Mouse (Mus musculus): ENCODE measurements at regions not wholly inside any gene's neighbourhood (a gene's known extent, or its start where the extent isn't known, plus 50 kb on each side); places are given as distances from the start of the nearest gene placed in this dataset.
A peak's percentile ranks its signal among the peaks of the same experiment; 100 is the strongest.

GRCm38 (mm10) chr9:116319421-116319820 is 144.3 kb upstream of the Tgfbr2 start (continued):
- TF ChIP-seq JUND (conservative IDR thresholded peaks at IDR 0.05; ENCODE audit: low read depth, low read length) (peak; percentile 65; the same call in 1 of the 2 replicates), POLR2A (IDR thresholded peaks at IDR 0.05; ENCODE audit: low read depth, low read length) (0 out of 2 replicates have a peak, but pooled peaks have one; percentile 36), KAT2A (IDR thresholded peaks at IDR 0.05; ENCODE audit: insufficient replicate concordance, low read length) (no peak), EP300 (IDR thresholded peaks at IDR 0.05; ENCODE audit: low read length) (peak; percentile 88), NELFE (IDR thresholded peaks at IDR 0.05; ENCODE audit: low read depth, low read length) (no peak), ETS1 (conservative IDR thresholded peaks at IDR 0.05; ENCODE audit: low read depth, low read length) (peak; percentile 82)

DNA sequence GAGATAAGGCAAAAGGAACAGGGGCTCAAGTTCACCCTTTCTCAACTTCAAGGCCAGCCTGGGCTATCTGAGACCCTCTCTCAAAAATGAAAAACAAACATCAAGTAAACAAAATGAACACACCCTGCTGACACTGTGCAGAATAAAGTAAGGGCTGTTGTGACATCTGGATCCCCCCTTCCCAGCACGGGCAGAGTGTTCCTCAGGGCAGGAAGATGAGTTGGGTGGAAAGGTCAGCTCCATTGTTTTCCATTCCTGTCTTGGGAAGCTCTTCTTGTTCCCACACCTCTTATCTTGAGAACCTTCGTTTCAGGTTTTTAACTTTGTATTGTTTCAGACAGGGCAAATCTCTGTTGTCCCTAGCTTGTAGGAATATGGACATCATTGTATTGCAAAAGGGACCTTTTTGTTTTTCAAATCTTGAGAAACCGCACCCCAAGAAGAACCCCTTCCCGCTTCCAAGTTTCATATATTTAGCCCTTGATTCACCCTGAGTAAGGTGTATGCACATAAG is 141.5 kb upstream of the Tgfbr2 start:
- DNase-seq (ENCODE audit: extremely low read depth), result no peak
- no peak overlapping the region for H3K9ac ChIP-seq (ENCODE audit: insufficient read depth, low read depth)
- dilution Hi-C loops (cut with MboI; ENCODE audit: extremely low pct_ligation_motif_present, extremely low pct_unique_long_range_greater_than_20kb, low sequenced_read_pairs), result no loop called here
- H3K27ac ChIP-seq (ENCODE audit: insufficient read depth, low read depth), result no peak overlapping the region
- H3K27me3 ChIP-seq (replicated peaks), result no peaks in the 10 kb centered on the region
- H3K79me2 ChIP-seq (replicated peaks; ENCODE audit: control insufficient read depth, extremely low read depth, insufficient read depth, poor library complexity, severe bottlenecking), result no peaks in the 10 kb centered on the region
- H3K4me3 ChIP-seq (replicated peaks in 1 of 3; ENCODE audit: low read depth in 2 of 3, low read length in 2 of 3, poor library complexity in 1 of 3), result no peak overlapping the region
- in situ Hi-C loops (cut with MboI; ENCODE audit: low pct_ligation_motif_present, low pct_unique_long_range_greater_than_20kb, low sequenced_read_pairs), result no loop called here
- no peak for TF ChIP-seq ZNF384 (IDR thresholded peaks at IDR 0.05; ENCODE audit: low read depth, low read length)
- no peak for TF ChIP-seq UBTF (IDR thresholded peaks at IDR 0.05; ENCODE audit: low read depth, low read length)
- TF ChIP-seq JUND (conservative IDR thresholded peaks at IDR 0.05; ENCODE audit: low read depth, low read length), result no peak
- TF ChIP-seq ELF1 (IDR thresholded peaks at IDR 0.05; ENCODE audit: low read depth, low read length), result no peak
- TF ChIP-seq MAFK (IDR thresholded peaks at IDR 0.05; ENCODE audit: insufficient replicate concordance, low read length), result no peak
- no peak for TF ChIP-seq IRF4 (IDR thresholded peaks at IDR 0.05; ENCODE audit: low read depth, low read length)
- no peak for TF ChIP-seq NELFE (IDR thresholded peaks at IDR 0.05; ENCODE audit: low read depth, low read length)
- no peak for TF ChIP-seq ZMIZ1 (IDR thresholded peaks at IDR 0.05; ENCODE audit: low read depth, low read length)
- no peak for TF ChIP-seq CHD2 (IDR thresholded peaks at IDR 0.05; ENCODE audit: low read length)
- no peak for TF ChIP-seq SMC3 (IDR thresholded peaks at IDR 0.05; ENCODE audit: low read depth, low read length)
- no peak for TF ChIP-seq USF1 (IDR thresholded peaks at IDR 0.05; ENCODE audit: low read depth, low read length)
- TF ChIP-seq ETS1 (conservative IDR thresholded peaks at IDR 0.05; ENCODE audit: low read depth, low read length), result no peak
- TF ChIP-seq SIN3A (IDR thresholded peaks at IDR 0.05; ENCODE audit: low read length), result no peak
- TF ChIP-seq ZC3H11A (IDR thresholded peaks at IDR 0.05; ENCODE audit: low read depth, low read length), result no peak
- H3K4me1 ChIP-seq (ENCODE audit: control insufficient read depth in 1 of 2, insufficient read depth in 2 of 2), result peaks cover 19 to 35% of the 10 kb centered on the region in 2 experiments
- no peak overlapping the region for H3K4me2 ChIP-seq (ENCODE audit: insufficient read depth, low read depth, poor library complexity, severe bottlenecking)
- H3K9me3 ChIP-seq (replicated peaks; ENCODE audit: low read length), result no peaks in the 10 kb centered on the region
- H3K36me3 ChIP-seq (replicated peaks in 1 of 2; ENCODE audit: control insufficient read depth in 1 of 2, insufficient read depth in 1 of 2, low read length in 1 of 2), result no peaks in the 10 kb centered on the region

GRCm38 (mm10) chr9:116314803-116315202 is 139.6 kb upstream of the Tgfbr2 start:
- H3K27ac ChIP-seq (ENCODE audit: insufficient read depth, low read depth), result no peak overlapping the region
- no peaks in the 10 kb centered on the region for H3K27me3 ChIP-seq (replicated peaks)
- no peak overlapping the region for H3K9ac ChIP-seq (ENCODE audit: insufficient read depth, low read depth)
- no peak overlapping the region for H3K4me2 ChIP-seq (ENCODE audit: insufficient read depth, low read depth, poor library complexity, severe bottlenecking)
- no peaks in the 10 kb centered on the region for H3K36me3 ChIP-seq (replicated peaks in 1 of 2; ENCODE audit: control insufficient read depth in 1 of 2, insufficient read depth in 1 of 2, low read length in 1 of 2)
- H3K9me3 ChIP-seq (replicated peaks; ENCODE audit: low read length), result no peaks in the 10 kb centered on the region
- in situ Hi-C loops (cut with MboI; ENCODE audit: low pct_ligation_motif_present, low pct_unique_long_range_greater_than_20kb, low sequenced_read_pairs), result no loop called here
- H3K79me2 ChIP-seq (replicated peaks; ENCODE audit: control insufficient read depth, extremely low read depth, insufficient read depth, poor library complexity, severe bottlenecking), result no peaks in the 10 kb centered on the region
- H3K4me3 ChIP-seq (replicated peaks in 1 of 3; ENCODE audit: low read depth in 2 of 3, low read length in 2 of 3, poor library complexity in 1 of 3), result no peak overlapping the region
- TF ChIP-seq CTCF (conservative IDR thresholded peaks at IDR 0.05 in 1 of 2, IDR thresholded peaks at IDR 0.05 in 1 of 2; ENCODE audit: low read depth in 2 of 2, low read length in 2 of 2) (no peak), SIN3A (IDR thresholded peaks at IDR 0.05; ENCODE audit: low read length) (no peak), ETS1 (conservative IDR thresholded peaks at IDR 0.05; ENCODE audit: low read depth, low read length) (no peak), GABPA (IDR thresholded peaks at IDR 0.05; ENCODE audit: insufficient replicate concordance, low read depth, low read length) (no peak), HCFC1 (IDR thresholded peaks at IDR 0.05; ENCODE audit: low read depth, low read length) (no peak), JUN (IDR thresholded peaks at IDR 0.05; ENCODE audit: insufficient read depth, low read depth, low read length) (no peak), CHD2 (IDR thresholded peaks at IDR 0.05; ENCODE audit: low read length) (no peak), E2F4 (IDR thresholded peaks at IDR 0.05; ENCODE audit: insufficient replicate concordance, low read depth, low read length) (no peak), MXI1 (IDR thresholded peaks at IDR 0.05; ENCODE audit: low read depth, low read length) (no peak), MAZ (IDR thresholded peaks at IDR 0.05; ENCODE audit: low read depth, low read length) (no peak), UBTF (IDR thresholded peaks at IDR 0.05; ENCODE audit: low read depth, low read length) (no peak)
- DNase-seq (ENCODE audit: extremely low read depth), result no peak
- peaks cover 6 to 17% of the 10 kb centered on the region in 2 experiments for H3K4me1 ChIP-seq (ENCODE audit: control insufficient read depth in 1 of 2, insufficient read depth in 2 of 2)
- dilution Hi-C loops (cut with MboI; ENCODE audit: extremely low pct_ligation_motif_present, extremely low pct_unique_long_range_greater_than_20kb, low sequenced_read_pairs), result no loop called here
